Mouse (Mus musculus): Measurements from ENCODE around the gene Slc35f1. TPM values are rescaled to one million over a fixed set of nuclear protein-coding genes. Genes with fewer than 3 reads are reported as not detected.

Gene Slc35f1
- polyA plus RNA-seq, 1 experiment from 2014 or later: 12.6 TPM

DNA sequence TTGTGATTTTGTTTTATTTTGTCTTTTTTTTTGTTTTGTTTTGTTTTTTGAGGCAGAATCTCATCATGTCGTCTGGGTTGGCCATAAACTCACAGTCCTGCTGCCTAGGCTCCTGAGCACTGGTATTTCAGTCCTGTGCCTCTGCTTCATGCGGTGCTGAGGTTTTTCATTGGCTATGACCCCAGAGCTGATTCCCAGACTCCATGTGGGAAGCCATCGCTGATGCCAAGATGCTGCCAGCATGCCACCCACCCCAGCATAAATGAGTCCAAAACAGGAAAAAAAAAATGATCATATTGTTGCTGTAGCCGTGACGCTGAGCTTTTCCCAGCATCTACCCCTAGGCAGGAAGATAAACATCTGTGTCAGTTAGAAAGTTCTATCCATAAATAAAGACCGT is 434.0 kb downstream of the Slc35f1 start:
- no peak for ATAC-seq (ENCODE audit: low FRiP score)
- Histone ChIP-seq H3K4me3 (ENCODE audit: low read depth, low read length) (no peak overlapping the region), H3K36me3 (ENCODE audit: control insufficient read depth, insufficient read depth, low read length) (no peaks in the 10 kb centered on the region), H3K4me2 (no peak overlapping the region), H3K27ac (ENCODE audit: low read depth, low read length) (no peak overlapping the region), H3K27me3 (ENCODE audit: control insufficient read depth, insufficient read depth, low read length) (no peaks in the 10 kb centered on the region), H3K4me1 (ENCODE audit: control insufficient read depth, insufficient read depth, low read length) (no peaks in the 10 kb centered on the region), H3K9ac (ENCODE audit: low read length) (no peak overlapping the region), H3K9me3 (ENCODE audit: control insufficient read depth, low read length) (no peaks in the 10 kb centered on the region)
- WGBS: 83% methylated on average over 6 of the region's 6 CpGs
- DNase-seq (ENCODE audit: low spot score, missing footprints): no peak

DNA sequence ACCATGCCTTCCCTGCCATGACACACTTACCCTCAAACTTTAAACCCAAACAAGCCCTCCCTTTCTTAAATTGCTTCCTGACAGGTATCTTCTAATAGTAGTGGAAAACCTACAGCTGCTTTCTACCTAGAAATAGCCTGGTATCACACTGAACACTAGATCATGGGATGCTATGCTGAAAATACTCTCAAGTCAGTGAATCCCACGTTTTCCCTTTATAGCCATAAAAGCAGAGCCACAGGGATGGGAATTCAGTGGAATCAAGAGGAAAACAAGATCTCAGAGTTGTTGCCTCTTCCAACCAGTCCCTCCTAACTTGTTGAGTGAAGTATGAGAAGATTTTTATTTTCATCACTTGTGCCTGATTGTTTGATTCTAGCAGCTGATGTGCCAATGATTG is 442.4 kb downstream of the Slc35f1 start:
- no peak overlapping the region for H3K4me2 ChIP-seq
- DNase-seq (ENCODE audit: low spot score, missing footprints) (no peak), ATAC-seq (ENCODE audit: low FRiP score) (no peak)
- 66% methylated on average over 1 of the region's 1 CpGs for WGBS
- no peaks in the 10 kb centered on the region for H3K36me3 ChIP-seq (ENCODE audit: control insufficient read depth, insufficient read depth, low read length)
- H3K9me3 ChIP-seq (ENCODE audit: control insufficient read depth, low read length): no peaks in the 10 kb centered on the region
- H3K27me3 ChIP-seq (ENCODE audit: control insufficient read depth, insufficient read depth, low read length): no peaks in the 10 kb centered on the region
- H3K4me1 ChIP-seq (ENCODE audit: control insufficient read depth, insufficient read depth, low read length): no peaks in the 10 kb centered on the region
- no peak overlapping the region for H3K9ac ChIP-seq (ENCODE audit: low read length)
- H3K27ac ChIP-seq (ENCODE audit: low read depth, low read length): no peak overlapping the region
- no peak overlapping the region for H3K4me3 ChIP-seq (ENCODE audit: low read depth, low read length)

DNA sequence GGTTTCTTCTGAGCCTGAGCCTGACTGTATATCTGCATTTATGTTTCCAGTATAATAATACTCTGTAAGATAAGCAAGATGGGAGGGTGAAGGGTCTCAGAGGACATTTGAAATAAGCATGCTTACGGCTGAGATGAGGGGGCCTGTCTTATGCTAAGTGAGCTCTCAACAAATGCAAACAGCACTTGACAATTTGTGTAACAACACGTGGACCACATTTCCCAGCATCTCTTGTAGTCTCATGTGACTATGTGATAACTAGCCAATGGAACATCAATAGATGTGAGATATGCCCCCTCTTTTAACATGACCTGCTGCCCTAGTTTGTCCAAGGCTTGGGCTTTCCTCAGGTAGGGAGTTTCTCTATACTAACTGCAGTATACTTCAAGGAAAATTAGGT is 460.0 kb downstream of the Slc35f1 start:
- no peak overlapping the region for H3K27ac ChIP-seq (ENCODE audit: low read depth, low read length)
- H3K36me3 ChIP-seq (ENCODE audit: control insufficient read depth, insufficient read depth, low read length): no peaks in the 10 kb centered on the region
- H3K9ac ChIP-seq (ENCODE audit: low read length): no peak overlapping the region
- H3K4me1 ChIP-seq (ENCODE audit: control insufficient read depth, insufficient read depth, low read length): 0 out of 2 replicates have a peak, but pooled peaks cover 2% of the 10 kb centered on the region
- 77% methylated on average over 2 of the region's 2 CpGs for WGBS
- ATAC-seq (ENCODE audit: low FRiP score) (no peak), DNase-seq (ENCODE audit: low spot score, missing footprints) (no peak)
- no peaks in the 10 kb centered on the region for H3K27me3 ChIP-seq (ENCODE audit: control insufficient read depth, insufficient read depth, low read length)
- H3K4me2 ChIP-seq: no peak overlapping the region
- H3K9me3 ChIP-seq (ENCODE audit: control insufficient read depth, low read length): no peaks in the 10 kb centered on the region
- no peak overlapping the region for H3K4me3 ChIP-seq (ENCODE audit: low read depth, low read length)

DNA sequence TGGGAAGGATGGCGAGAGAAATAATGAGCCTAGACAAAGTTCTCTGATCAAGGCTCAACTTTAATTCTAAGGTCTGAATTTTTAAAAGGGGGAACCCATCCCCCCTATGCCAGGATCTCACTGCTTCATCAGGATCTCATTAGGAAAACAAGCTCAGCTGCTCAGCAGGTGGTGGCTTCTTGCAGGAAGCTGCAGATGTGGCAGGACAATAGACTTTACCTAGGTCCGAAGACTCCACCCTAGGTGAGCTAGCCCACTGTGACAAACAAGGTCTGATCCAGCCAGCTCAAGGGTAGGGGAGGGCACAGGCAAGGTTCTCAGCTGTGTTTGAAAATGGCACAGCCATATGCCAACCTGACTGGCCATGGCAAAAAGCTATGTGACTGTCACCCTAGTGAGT is 460.6 kb downstream of the Slc35f1 start:
- Histone ChIP-seq H3K4me3 (ENCODE audit: low read depth, low read length) (no peak overlapping the region), H3K36me3 (ENCODE audit: control insufficient read depth, insufficient read depth, low read length) (no peaks in the 10 kb centered on the region)
- 57% methylated on average over 2 of the region's 2 CpGs for WGBS

DNA sequence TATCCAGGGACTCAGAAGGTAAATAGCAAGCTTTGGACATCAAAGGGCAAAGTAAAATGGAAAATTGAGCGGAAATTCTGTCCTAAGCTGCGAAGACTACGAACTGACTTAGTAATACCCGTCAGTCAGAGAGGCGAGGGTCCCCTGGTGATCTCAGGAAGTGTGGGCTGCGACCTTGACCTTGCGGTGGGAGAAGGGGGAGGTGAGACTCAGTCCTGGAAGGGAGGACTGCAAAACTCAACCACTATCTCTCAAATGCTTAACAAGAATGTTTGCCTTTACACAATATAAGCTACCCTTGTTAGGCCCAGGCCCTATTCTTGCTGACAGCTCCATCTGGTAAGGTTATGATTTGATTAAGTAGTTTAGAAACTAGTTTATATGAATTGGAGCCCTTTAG is 466.0 kb downstream of the Slc35f1 start:
- WGBS: 65% methylated on average over 7 of the region's 7 CpGs
- DNase-seq (ENCODE audit: low spot score, missing footprints): no peak

More for the DNA sequence above, 460.6 kb downstream of the Slc35f1 start:
- ATAC-seq (ENCODE audit: low FRiP score): no peak
- DNase-seq (ENCODE audit: low spot score, missing footprints): no peak
- Histone ChIP-seq H3K9ac (ENCODE audit: low read length) (no peak overlapping the region), H3K4me1 (ENCODE audit: control insufficient read depth, insufficient read depth, low read length) (0 out of 2 replicates have a peak, but pooled peaks cover 2% of the 10 kb centered on the region), H3K4me2 (no peak overlapping the region), H3K27me3 (ENCODE audit: control insufficient read depth, insufficient read depth, low read length) (no peaks in the 10 kb centered on the region), H3K27ac (ENCODE audit: low read depth, low read length) (no peak overlapping the region), H3K9me3 (ENCODE audit: control insufficient read depth, low read length) (no peaks in the 10 kb centered on the region)

DNA sequence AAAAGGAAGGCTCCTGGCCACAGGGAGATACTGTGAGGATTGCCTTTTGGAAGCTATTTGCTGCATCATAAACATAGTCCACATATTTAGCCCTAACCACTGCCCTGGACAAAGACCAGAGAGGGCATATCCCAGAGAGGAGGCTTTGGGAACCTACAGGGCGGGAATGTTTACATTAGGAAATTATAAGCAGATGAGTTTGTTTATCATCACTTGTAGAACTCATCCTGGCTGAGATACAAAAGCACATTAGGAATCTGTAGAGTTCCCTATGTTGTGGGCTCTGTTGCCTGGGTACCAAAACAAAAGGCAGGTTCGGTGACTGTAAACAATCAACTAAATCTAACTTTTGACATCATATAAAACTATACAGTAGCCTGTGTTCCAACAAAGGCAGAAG is 467.4 kb downstream of the Slc35f1 start:
- Histone ChIP-seq H3K4me3 (ENCODE audit: low read depth, low read length) (no peak overlapping the region), H3K9me3 (ENCODE audit: control insufficient read depth, low read length) (no peaks in the 10 kb centered on the region), H3K4me2 (no peak overlapping the region), H3K27ac (ENCODE audit: low read depth, low read length) (no peak overlapping the region), H3K9ac (ENCODE audit: low read length) (no peak overlapping the region), H3K27me3 (ENCODE audit: control insufficient read depth, insufficient read depth, low read length) (no peaks in the 10 kb centered on the region), H3K4me1 (ENCODE audit: control insufficient read depth, insufficient read depth, low read length) (0 out of 2 replicates have a peak, but pooled peaks cover 2% of the 10 kb centered on the region), H3K36me3 (ENCODE audit: control insufficient read depth, insufficient read depth, low read length) (no peaks in the 10 kb centered on the region)
- ATAC-seq (ENCODE audit: low FRiP score): no peak
- no peak for DNase-seq (ENCODE audit: low spot score, missing footprints)
- WGBS: 78% methylated on average over 2 of the region's 2 CpGs

More for the DNA sequence above, 466.0 kb downstream of the Slc35f1 start:
- H3K27me3 ChIP-seq (ENCODE audit: control insufficient read depth, insufficient read depth, low read length): no peaks in the 10 kb centered on the region
- H3K9ac ChIP-seq (ENCODE audit: low read length): no peak overlapping the region
- no peaks in the 10 kb centered on the region for H3K36me3 ChIP-seq (ENCODE audit: control insufficient read depth, insufficient read depth, low read length)
- H3K9me3 ChIP-seq (ENCODE audit: control insufficient read depth, low read length): no peaks in the 10 kb centered on the region
- no peak overlapping the region for H3K27ac ChIP-seq (ENCODE audit: low read depth, low read length)
- 0 out of 2 replicates have a peak, but pooled peaks cover 2% of the 10 kb centered on the region for H3K4me1 ChIP-seq (ENCODE audit: control insufficient read depth, insufficient read depth, low read length)
- no peak overlapping the region for H3K4me3 ChIP-seq (ENCODE audit: low read depth, low read length)
- no peak for ATAC-seq (ENCODE audit: low FRiP score)
- H3K4me2 ChIP-seq: no peak overlapping the region

All from midbrain, embryonic 11.5 days (tissue).